Mouse (Mus musculus): ENCODE measurements around the gene Ankrd52.
A peak's percentile ranks its signal among the peaks of the same experiment; 100 is the strongest.

Gene Ankrd52

DNA sequence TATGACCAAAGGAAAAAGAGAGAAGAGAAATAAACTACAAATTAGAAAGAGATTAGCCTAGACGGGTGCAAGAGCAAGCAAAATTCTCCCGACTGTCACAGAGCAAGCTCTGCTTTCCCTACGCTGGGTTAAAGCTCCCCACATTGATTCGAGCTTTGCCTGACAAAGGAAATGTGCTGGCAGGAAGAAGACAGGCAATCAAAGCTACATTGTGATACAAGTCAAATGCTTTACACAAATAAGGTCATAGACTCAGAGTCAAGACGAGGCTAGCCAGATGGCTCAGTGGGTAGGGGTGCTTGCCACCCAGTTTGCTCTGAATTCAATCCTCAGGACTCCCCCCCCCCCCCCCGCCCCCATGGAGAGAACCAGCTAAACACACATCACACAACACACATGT lies 6.9 kb upstream of the Ankrd52 start:
- DNase-seq (ENCODE audit: low spot score) = no peak

DNA sequence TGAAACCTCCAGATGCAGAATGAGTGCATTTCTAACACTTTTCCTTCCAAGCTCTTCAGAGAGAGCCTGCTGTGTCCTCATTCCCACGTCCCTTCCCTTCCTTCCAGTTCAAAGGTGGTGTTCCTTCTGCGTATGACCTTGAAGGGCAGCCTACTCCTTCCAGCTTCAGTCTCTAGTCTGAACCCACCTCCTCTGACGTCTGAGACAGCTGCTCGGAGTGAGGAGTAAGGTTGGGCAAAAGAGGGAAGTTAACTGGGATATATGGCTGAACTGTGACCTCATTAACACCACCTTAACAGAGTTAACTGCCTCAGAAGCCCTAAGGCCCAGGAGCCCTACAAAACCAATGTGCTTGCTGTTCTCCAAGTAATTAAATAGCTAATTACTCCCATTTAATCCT lies 6.3 kb upstream of the Ankrd52 start:
- no peak for DNase-seq (ENCODE audit: low spot score)

DNA sequence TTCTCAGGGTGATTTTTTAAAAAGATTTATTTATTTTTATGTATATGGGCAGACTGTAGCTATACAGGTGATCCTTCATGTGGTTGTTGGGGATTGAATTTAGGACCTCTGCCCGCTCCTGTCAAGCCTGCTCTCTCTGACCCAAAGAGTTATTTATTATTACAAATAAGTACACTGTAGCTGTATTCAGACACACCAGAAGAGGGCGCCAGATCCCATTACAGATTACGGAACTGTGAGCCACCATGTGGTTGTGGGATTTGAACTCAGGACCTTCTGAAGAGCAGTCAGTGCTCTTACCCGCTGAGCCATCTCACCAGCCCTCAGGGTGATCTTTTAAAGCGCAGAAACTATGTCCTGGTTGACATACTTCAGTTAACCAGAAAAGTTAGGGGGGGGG lies 4.8 kb upstream of the Ankrd52 start:
- DNase-seq (ENCODE audit: low spot score) = no peak

DNA sequence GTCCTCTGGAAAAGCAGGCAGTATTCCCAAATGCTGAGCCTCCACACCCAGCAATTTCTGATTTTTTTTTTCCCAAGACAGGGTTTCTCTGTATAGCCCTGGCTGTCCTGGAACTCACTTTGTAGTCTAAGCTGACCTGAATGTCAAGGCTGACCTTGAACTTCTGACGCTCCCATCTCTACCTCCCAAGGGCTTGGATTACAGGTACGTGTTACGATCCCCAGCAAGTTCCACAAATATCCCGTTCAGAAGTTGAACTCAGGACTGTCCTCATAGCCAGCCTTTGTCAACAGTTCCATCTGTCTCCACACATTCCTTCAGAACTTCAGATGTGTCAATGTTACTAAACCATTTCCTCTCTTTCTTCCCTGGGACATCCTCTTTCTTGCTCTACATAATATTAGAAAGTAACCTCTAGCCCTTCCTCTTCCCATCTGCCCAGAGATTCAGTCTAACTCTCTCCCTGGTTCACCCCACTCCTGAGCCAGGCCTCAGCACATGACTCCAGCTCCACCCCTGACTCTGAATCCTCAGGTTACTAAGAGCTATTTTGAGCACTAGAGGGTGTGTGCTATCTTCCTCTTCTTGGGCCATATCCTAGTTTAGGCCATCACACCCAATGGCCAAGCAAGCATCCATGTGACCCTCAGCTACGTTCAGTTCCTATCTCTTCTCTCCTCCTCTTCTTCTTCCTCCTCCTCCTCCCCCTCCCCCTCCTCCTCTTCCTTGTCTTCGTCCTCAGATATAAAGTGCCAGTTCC lies 3.7 kb upstream of the Ankrd52 start:
- DNase-seq (ENCODE audit: low spot score) = no peak

DNA sequence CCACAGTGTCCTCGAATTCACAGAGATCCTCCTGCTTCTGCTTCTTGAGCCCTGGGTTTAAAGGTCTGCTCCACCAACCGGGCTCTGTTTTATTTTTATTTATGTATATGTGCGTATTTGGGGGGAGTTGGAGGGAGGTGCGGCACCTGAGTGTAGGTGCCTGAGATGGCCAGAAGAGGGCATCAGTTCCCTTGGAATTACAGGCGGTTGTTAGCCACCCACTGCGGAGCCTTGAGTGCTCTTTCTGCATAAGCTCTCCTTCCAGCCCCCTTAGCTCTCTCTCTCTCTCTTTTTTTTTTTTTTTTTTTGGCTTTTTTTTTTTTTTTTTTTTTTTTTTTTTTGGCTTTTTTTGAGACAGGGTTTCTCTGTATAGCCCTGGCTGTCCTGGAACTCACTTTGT lies 2.5 kb upstream of the Ankrd52 start:
- no peak for DNase-seq (ENCODE audit: low spot score)

DNA sequence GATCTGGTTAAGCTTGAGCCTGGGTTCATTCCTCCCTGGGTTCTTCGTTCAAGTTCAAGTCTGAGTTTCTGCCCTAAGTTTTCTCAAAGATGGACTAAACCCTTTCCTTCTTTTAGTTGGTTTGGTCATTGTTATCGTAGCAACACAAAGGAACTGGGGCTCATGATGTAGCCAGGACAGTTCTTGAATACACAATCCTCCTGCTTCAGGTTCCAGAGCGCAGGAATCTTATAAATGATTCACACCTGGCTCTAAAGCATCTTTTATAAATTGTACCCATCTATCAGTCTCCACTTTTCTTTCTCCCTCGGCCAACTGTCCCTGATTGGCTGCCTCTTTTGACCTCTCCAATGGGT lies 838 bp upstream of the Ankrd52 start:
- no peak for DNase-seq (ENCODE audit: low spot score)

DNA sequence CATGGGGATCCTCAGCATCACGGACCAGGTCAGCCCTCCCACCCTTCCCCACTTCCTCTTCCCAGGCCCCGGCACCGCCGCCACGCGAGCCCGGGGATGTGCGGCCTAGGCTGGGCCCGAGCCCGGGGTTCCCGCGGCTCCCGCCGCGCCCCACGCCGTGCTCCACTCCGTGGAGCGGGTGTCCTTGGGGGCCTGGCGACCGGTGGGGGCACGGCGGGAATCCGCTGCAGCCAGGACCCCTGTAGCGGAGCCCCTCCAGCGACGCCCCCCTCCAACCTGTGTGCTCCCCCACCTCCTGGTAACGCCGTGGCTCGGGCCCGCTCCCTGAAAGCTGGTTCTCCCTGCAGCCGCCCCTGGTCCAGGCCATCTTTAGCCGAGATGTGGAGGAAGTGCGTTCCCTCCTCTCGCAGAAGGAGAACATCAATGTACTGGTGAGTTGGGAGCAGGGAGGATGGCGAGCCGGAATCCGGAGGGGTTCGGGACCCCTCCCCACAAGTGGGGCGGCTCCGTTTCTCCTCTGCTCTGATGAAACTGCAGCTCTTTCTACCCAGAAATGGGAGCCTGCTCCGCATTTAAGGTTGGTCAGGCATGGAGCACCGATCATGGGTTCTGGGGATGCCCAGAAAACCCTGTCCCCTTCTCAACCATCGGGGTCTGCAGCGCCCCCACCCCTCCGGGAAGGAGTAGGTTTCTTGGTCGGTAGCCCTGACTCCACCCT lies 466 bp downstream of the Ankrd52 start:
- peak; percentile 55 for DNase-seq (ENCODE audit: low spot score)

DNA sequence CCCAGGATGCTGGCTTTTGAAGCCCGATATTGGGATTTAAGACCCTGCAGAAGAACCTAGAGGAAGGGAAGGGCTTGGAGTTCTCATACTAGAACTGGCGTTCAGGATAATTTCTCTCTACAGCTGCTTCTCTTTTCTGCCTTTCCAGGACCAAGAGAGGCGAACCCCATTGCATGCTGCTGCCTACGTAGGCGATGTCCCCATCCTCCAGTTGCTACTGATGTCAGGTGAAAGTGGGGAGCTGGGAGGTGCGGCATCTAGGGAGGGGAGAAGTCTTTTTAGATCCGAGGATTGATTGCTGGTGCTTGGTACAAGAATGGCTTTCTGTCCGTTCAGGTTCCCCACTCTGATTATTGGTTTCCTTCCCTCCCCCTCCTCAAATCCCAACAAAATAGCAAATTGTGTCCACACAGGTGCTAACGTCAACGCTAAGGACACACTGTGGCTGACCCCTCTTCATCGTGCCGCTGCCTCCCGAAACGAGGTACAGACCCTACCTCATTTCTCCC lies 1.1 kb downstream of the Ankrd52 start:
- DNase-seq (ENCODE audit: low spot score) = no peak

DNA sequence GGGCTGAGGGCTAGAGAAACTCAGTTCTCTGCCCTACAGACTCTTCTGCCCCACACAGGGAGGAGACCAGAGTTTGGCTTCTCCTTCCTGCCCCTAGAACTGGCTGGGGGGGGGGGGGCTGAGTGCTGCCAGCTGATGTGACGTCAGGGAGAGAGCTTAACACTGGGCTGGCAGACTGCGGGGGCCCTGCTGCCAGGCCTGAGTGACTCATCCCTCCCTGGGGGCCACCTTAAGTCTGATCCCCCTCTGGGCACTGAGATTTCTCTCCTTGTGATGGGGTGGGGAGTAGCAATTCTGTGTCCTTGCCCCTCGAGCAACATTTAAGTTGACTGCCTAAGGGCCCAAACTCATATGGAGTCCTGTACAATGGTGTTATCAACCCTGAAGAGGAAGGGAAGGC lies 1.5 kb downstream of the Ankrd52 start:
- no peak for DNase-seq (ENCODE audit: low spot score)

DNA sequence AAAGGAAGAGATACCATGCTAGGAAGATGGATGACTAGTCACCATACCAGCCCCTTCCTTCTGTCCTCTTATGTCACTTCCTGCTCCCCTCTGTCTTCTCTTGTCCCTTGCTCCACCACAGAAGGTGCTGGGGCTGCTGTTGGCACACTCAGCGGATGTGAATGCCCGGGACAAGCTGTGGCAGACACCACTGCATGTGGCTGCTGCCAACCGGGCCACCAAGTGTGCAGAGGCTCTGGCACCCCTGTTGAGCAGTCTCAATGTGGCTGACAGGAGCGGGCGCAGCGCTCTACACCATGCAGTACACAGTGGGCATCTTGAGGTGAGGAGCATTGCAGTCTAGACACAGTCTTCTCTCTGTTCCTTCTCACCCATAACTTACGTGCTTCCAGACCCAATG lies 2.3 kb downstream of the Ankrd52 start:
- DNase-seq (ENCODE audit: low spot score) = no peak

DNA sequence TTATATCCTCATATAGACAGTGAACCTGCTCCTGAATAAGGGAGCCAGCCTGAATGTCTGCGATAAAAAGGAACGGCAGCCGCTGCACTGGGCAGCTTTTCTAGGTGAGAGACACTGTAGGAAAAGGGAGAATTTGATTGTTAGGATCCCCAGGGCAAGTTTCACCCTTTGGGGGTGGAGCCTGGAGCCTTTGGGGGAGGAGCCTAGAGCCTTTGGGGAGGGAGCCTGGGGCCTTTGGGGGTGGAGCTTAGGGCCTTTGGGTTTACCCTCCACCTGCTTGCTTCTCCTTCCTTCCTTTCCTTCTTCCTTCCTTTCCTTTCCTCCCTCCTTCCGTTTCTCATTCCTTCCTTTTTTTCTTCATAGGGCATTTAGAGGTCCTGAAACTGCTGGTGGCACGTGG lies 3.6 kb downstream of the Ankrd52 start:
- DNase-seq (ENCODE audit: low spot score) = no peak

DNA sequence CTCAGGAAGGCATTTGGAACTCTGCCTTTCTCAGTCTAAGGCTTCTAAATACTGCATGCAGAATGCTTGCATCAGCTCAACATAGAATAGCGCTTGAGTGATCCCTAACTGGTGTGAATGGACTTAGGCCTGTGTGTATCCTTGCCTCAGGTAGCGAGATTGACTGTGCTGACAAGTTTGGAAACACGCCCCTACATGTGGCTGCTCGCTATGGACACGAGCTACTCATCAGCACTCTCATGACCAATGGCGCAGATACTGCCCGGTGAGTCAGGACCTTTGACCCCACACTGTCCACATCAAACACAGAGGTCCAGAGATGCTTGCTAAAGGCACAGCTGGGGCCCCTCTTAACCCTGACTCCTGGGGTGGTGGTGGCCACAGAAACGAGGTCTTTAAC lies 5.6 kb downstream of the Ankrd52 start:
- peak; percentile 59 for DNase-seq (ENCODE audit: low spot score)

DNA sequence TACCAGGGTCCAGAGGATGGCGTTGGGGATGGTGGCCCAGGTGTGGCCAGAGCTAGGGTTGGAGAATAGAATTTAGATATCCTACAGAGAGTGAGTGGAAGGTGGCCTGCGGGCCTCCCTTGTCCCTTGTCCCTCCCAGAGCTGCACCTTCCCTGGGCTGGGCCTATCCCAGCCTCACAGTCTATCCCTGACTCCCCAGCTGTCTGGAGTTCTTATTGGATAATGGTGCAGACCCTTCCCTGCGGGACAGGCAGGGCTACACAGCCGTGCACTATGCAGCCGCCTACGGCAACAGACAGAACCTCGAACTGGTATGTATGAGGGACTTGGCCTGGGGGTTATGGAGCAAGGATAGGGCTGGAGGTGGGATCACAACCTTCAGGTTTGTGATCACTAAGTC lies 9.0 kb downstream of the Ankrd52 start:
- DNase-seq (ENCODE audit: low spot score) = no peak

DNA sequence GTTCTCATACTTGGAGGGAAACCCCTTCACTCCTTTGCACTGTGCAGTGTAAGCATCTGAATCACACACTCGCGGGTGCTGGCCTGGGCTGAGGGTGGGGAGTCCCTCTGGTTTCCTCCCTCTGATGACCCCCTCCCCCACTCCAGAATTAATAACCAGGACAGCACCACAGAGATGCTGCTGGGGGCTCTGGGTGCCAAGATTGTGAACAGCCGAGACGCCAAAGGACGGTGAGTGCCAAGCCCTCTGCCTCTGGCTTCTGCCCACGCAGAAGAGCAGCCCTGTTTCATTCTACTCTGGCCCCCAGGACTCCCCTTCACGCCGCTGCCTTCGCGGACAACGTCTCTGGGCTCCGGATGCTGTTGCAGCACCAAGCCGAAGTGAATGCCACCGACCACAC lies 12.0 kb downstream of the Ankrd52 start:
- DNase-seq (ENCODE audit: low spot score) = no peak

DNA sequence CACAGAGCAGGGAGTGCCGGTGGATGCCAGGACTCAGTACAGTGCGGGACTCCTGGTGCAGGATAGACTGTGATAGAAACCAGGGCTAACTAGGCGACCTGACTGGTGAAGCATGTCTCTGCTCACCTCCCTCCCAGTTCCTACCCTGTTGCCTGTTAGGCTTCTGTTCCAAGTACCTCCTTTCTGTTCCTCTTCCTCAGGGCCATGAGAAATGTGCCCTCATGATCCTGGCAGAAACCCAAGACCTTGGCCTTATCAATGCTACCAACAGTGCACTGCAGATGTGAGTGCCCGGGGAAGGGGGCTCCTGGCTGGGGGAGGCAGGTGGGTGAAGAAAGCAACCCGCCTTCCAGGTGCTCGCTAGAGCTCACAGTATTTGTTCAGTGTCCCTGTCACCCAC lies 12.7 kb downstream of the Ankrd52 start:
- DNase-seq (ENCODE audit: low spot score) = no peak

DNA sequence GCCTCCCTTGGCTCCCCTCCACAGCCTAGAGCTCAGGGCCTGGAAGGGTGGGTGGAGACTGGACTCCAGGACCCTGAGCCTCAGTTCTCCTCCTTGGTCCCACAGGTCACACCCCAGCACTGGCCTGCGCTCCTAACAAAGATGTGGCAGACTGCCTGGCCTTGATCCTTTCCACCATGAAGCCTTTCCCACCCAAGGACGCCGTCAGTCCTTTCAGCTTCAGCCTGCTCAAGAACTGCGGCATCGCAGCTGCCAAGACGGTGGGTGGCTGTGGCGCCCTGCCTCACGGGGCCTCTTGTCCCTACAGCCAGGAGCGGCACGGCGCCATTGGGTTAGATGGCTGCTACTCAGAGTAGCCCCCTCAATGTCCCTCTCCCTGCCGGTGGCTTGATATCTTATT lies 13.5 kb downstream of the Ankrd52 start:
- no peak for DNase-seq (ENCODE audit: low spot score)

DNA sequence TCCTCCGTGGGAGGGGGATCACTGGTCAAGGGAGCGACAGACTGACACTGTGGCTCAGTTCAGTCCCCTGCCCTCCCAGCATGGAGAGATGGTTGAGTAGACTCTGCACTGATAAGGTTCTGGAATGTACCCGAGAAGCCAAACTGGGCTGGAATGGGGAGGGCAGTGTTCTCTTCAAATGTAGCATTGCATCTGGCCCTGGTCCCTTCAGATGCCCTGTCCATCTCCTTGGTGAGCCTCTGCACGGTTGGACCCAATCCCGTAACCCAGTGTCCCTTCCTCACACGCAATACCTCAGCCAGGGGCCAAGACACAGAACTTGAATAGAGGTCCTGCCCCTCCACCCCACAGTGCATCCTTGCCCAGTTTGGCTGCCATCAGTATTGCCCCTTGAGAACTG lies 14.9 kb downstream of the Ankrd52 start:
- no peak for DNase-seq (ENCODE audit: low spot score)

DNA sequence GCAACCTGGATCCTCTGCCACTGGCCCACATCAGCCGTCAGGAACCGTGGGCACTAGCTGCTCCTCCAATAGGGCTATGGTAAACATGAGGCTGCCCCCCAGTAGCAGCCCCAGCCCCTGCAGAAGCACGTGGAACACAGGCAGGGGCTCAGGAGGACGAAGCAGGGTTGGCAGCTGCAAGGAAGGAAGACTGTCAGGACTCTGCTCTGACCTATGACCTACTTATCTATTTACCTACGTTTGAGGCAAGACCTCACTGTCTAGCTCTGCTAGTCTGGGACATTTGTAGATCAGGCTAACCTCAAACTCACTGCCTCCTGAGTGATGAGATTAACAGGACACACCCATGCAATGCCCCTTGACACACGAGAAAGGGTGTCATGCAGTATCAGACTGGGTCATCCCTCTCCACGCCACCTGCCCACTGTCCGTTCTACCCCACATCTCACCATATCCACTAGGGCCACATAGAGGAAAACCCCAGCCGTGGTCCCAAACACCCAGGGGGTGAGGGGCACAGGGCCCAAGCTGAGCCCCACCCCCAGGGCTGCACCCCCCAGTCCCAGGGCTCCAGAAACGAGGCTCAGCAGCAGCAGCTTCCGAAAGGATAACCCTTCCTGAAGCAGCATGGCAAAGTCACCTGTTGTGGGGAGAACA lies 19.2 kb downstream of the Ankrd52 start:
- peak; percentile 74 for DNase-seq (ENCODE audit: low spot score)

DNA sequence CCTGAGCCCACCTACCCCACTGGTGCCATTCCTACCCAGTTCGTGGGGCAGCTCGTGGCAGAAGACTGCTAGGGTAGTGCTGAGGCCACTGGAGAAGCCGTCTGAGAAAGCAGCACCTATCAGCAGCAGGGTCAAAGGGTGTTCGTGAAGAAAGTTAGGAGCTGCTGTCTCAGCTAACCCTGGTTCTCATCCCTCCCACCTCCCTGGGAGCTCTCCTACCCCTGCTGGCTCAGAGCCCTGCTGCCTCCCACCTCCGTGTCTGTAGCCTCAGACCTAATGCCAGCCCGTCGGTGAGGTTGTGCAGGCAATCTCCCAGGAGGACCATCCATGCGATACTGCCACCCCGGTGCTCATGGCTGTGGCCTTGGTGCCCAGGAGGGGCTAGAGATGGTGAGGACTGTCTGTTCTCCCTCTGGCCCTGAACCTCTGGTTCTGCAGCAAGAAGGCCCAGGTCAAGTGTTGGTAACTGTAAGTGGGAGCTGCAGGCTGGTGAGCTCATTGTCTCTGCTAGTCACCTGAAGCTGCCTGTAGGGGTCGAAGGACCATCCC lies 19.9 kb downstream of the Ankrd52 start:
- DNase-seq (ENCODE audit: low spot score) = peak; percentile 76

DNA sequence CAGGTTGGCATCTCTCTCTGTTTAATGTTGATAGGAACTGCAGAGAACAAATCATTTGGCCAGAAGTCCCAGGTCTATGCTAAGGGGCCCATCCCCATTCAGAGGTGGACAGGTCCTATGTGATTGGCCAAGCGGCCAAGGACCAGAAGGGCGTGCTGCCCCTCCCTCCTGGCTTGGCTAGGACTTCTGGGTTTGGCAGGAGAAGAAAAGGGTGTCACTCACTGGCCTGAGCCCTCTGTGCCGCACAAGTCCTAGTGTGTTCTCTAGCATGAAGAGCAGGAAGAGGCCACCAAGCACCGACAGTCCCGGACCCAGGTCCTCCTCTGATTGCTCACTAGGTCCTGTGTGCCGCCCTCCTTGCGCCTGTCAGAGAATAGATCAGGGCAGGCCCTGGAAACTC lies 20.6 kb downstream of the Ankrd52 start:
- DNase-seq (ENCODE audit: low spot score) = no peak

DNA sequence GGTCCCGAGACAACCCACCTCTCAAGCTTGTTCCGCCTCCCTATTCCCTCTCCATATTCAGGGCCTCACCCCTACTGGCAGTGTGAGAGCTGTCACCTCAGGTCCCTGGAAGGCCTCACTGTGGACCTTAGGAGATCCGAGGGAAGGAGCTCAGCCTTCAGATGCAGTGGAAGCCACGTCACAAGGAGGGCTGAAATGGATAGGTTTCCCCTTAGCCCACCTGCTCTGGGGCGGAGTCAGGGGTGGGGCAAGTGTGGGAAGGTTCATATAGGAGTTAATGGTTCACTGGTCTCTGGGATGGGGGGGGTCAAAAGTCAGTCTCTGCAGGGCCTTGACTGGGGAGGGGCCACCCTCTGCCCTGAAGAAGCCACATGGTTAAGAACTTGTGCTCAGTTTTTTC lies 23.4 kb downstream of the Ankrd52 start:
- DNase-seq (ENCODE audit: low spot score) = peak; percentile 91

DNA sequence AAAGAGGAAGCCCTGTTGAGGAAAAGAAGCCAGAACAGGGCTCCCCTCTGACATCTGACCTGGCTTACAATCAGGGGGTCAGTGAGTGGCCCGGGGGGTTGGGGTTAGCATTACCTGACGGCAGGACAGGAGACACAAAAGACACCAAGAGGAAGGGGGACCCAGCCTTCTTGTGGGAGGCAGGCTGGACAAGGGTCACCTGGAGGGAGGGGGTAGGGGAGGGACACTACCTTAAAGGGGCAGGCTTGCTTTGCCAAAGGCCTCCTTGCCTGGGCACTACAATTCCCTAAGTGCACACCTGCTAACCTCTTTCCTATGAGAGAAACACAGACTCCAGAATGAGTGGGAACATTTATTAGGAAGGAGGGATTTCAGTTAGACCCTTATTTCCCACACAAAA lies 24.1 kb downstream of the Ankrd52 start, which contains the start of gene Slc39a5:
Gene Slc39a5, minus strand, starts transcription at position 174 of the 400 bp plus-strand sequence.
- DNase-seq (ENCODE audit: low spot score) = peak; percentile 80

DNA sequence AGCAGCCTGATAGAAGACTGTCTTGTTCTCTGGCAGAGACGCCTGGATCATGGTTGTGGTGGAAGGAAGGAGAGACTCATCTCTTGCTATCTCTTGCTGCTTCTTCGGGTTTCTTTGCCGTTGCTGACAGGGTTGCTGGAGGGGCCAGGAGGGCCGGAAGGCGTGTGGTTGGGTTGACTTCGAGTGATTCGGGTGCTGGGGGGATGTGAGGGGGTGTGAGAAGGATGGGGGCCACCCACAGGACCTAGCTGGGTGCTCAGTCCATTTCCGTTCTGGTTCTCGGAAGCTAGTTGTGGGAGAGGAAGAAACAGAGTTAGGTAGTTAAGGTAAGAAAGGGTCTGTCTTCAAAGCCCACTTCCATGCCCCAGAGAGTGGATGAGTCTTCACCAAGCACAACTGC lies 24.7 kb downstream of the Ankrd52 start:
- DNase-seq (ENCODE audit: low spot score) = no peak

Data from yolk sac, embryonic 10.5 days (tissue).